Mouse (Mus musculus): ENCODE measurements around the gene Abca4.
"Not testable (repeated sequence)": the region's sequence is repeated elsewhere in the genome, so short reads cannot be mapped to it uniquely, and the experiment has no call there.

Gene Abca4

GRCm38 (mm10) chr3:122058439-122059198 lies 14.4 kb downstream of the Abca4 start:
- CTCF ChIA-PET: no interaction called here

- CTCF ChIA-PET: no interaction called here
Observed at GRCm38 (mm10) chr3:122062586-122062985, 18.3 kb downstream of the Abca4 start.

GRCm38 (mm10) chr3:122064556-122065410 lies 20.5 kb downstream of the Abca4 start:
- CTCF ChIA-PET: no interaction called here

GRCm38 (mm10) chr3:122071769-122072168 lies 27.5 kb downstream of the Abca4 start:
- CTCF ChIA-PET: no interaction called here

GRCm38 (mm10) chr3:122072646-122073571 lies 28.7 kb downstream of the Abca4 start:
- CTCF ChIA-PET: no interaction called here

GRCm38 (mm10) chr3:122073595-122073994 lies 29.4 kb downstream of the Abca4 start:
- CTCF ChIA-PET: no interaction called here

GRCm38 (mm10) chr3:122074334-122074733 lies 30.1 kb downstream of the Abca4 start:
- CTCF ChIA-PET: no interaction called here

- CTCF ChIA-PET: no interaction called here
Observed at GRCm38 (mm10) chr3:122078141-122078540, 33.9 kb downstream of the Abca4 start.

- CTCF ChIA-PET: no interaction called here
Observed at GRCm38 (mm10) chr3:122079172-122079571, 34.9 kb downstream of the Abca4 start.

GRCm38 (mm10) chr3:122081634-122082033 lies 37.4 kb downstream of the Abca4 start:
- CTCF ChIA-PET: not testable (repeated sequence)

- CTCF ChIA-PET: no interaction called here
Observed at GRCm38 (mm10) chr3:122082338-122082737, 38.1 kb downstream of the Abca4 start.

- CTCF ChIA-PET: no interaction called here
Observed at GRCm38 (mm10) chr3:122085157-122085989, 41.1 kb downstream of the Abca4 start.

GRCm38 (mm10) chr3:122088054-122088681 lies 43.9 kb downstream of the Abca4 start:
- CTCF ChIA-PET: no interaction called here

- CTCF ChIA-PET: no interaction called here
Observed at GRCm38 (mm10) chr3:122090338-122090737, 46.1 kb downstream of the Abca4 start.

- CTCF ChIA-PET: no interaction called here
Observed at GRCm38 (mm10) chr3:122099713-122100112, 55.5 kb downstream of the Abca4 start.

GRCm38 (mm10) chr3:122102091-122102490 lies 57.8 kb downstream of the Abca4 start:
- CTCF ChIA-PET: no interaction called here

GRCm38 (mm10) chr3:122103864-122104808 lies 59.9 kb downstream of the Abca4 start:
- CTCF ChIA-PET: no interaction called here

- CTCF ChIA-PET: no interaction called here
Observed at GRCm38 (mm10) chr3:122106920-122107319, 62.7 kb downstream of the Abca4 start.

GRCm38 (mm10) chr3:122107643-122108194 lies 63.5 kb downstream of the Abca4 start:
- CTCF ChIA-PET: no interaction called here
